Mouse (Mus musculus): ENCODE measurements around the gene Ifi205. TPM values are rescaled to one million over a fixed set of nuclear protein-coding genes. Genes with fewer than 3 reads are reported as not detected.
"Not testable (repeated sequence)": the region's sequence is repeated elsewhere in the genome, so short reads cannot be mapped to it uniquely, and the experiment has no call there.

The Ifi205 gene
- total RNA-seq (2021) = 10 to 100 TPM in 1 of 2 experiments, 1 to 10 TPM in 1; 6.8 to 16.8 TPM
- long read RNA-seq, experiment 1, transcript Ifi205-201 (7 exons, 1,613 nt) = major isoform, 11 of 11 reads
- long read RNA-seq, experiment 1, partial matches to known transcripts = 0 of 11 reads
- long read RNA-seq, experiment 1, other reads (novel, unspliced or antisense) = 0 of 11 reads
- long read RNA-seq, experiment 2, partial matches to known transcripts = 0 of 3 reads
- long read RNA-seq, experiment 2, other reads (novel, unspliced or antisense) = 1 of 3 reads

- no peak for DNase-seq (ENCODE audit: low spot score in 2 of 2)
Measured at GRCm38 (mm10) chr1:174031698-174032097, at the start of gene Ifi205. Gene Ifi205, minus strand, starts transcription at chr1:174031810.

GRCm38 (mm10) chr1:174066305-174066704 lies 34.7 kb upstream of the Ifi205 start, which contains the start of gene Olfr430:
Gene Olfr430, plus strand, starts transcription at chr1:174066605.
- no peak for DNase-seq (ENCODE audit: low spot score in 2 of 2)

GRCm38 (mm10) chr1:174055248-174055647 lies 23.6 kb upstream of the Ifi205 start:
- DNase-seq (ENCODE audit: low spot score in 2 of 2) = no peak

GRCm38 (mm10) chr1:174052981-174053380 lies 21.4 kb upstream of the Ifi205 start:
- no peak for DNase-seq (ENCODE audit: low spot score in 2 of 2)

GRCm38 (mm10) chr1:174051931-174052536 lies 20.4 kb upstream of the Ifi205 start:
- no peak for DNase-seq (ENCODE audit: low spot score in 2 of 2)

- no peak for DNase-seq (ENCODE audit: low spot score in 2 of 2)
Measured at GRCm38 (mm10) chr1:174051515-174051914, 19.9 kb upstream of the Ifi205 start.

- no peak for DNase-seq (ENCODE audit: low spot score in 2 of 2)
Measured at GRCm38 (mm10) chr1:174050532-174050931, 18.9 kb upstream of the Ifi205 start.

- DNase-seq (ENCODE audit: low spot score in 2 of 2) = not testable (repeated sequence)
Measured at GRCm38 (mm10) chr1:174049357-174049756, 17.7 kb upstream of the Ifi205 start.

- no peak for DNase-seq (ENCODE audit: low spot score in 2 of 2)
Measured at GRCm38 (mm10) chr1:174048893-174049292, 17.3 kb upstream of the Ifi205 start, which contains the start of gene Olfr432. Gene Olfr432, plus strand, starts transcription at chr1:174049205.

GRCm38 (mm10) chr1:174048227-174048626 lies 16.6 kb upstream of the Ifi205 start:
- not testable (repeated sequence) for DNase-seq (ENCODE audit: low spot score in 2 of 2)

GRCm38 (mm10) chr1:174044431-174044830 lies 12.8 kb upstream of the Ifi205 start:
- no peak for DNase-seq (ENCODE audit: low spot score in 2 of 2)

- not testable (repeated sequence) for DNase-seq (ENCODE audit: low spot score in 2 of 2)
Measured at GRCm38 (mm10) chr1:174042091-174042884, 10.7 kb upstream of the Ifi205 start.

- DNase-seq (ENCODE audit: low spot score in 2 of 2) = no peak
Measured at GRCm38 (mm10) chr1:174040523-174041177, 9.0 kb upstream of the Ifi205 start, which contains the start of gene Olfr433. Gene Olfr433, plus strand, starts transcription at chr1:174040705.

GRCm38 (mm10) chr1:174038480-174038879 lies 6.9 kb upstream of the Ifi205 start:
- DNase-seq (ENCODE audit: low spot score in 2 of 2) = no peak

- no peak for DNase-seq (ENCODE audit: low spot score in 2 of 2)
Measured at GRCm38 (mm10) chr1:174035841-174036240, 4.2 kb upstream of the Ifi205 start.

- not testable (repeated sequence) for DNase-seq (ENCODE audit: low spot score in 2 of 2)
Measured at GRCm38 (mm10) chr1:174007050-174007449, 24.6 kb downstream of the Ifi205 start.

- not testable (repeated sequence) for DNase-seq (ENCODE audit: low spot score in 2 of 2)
Measured at GRCm38 (mm10) chr1:174004352-174005109, 27.1 kb downstream of the Ifi205 start.

GRCm38 (mm10) chr1:173995003-173995402 lies 36.6 kb downstream of the Ifi205 start:
- DNase-seq (ENCODE audit: low spot score in 2 of 2) = no peak

GRCm38 (mm10) chr1:173982694-173983305 lies 48.8 kb downstream of the Ifi205 start, which contains the start of gene Ifi202b:
Gene Ifi202b, minus strand, starts transcription at chr1:173982744.
- DNase-seq (ENCODE audit: low spot score in 2 of 2) = not testable (repeated sequence)

GRCm38 (mm10) chr1:173981038-173981437 lies 50.6 kb downstream of the Ifi205 start:
- DNase-seq (ENCODE audit: low spot score in 2 of 2) = not testable (repeated sequence)
